Mouse (Mus musculus) intestine, postnatal 0 days (tissue): ENCODE results near the gene Nbeal2. TPM values are rescaled to one million over a fixed set of nuclear protein-coding genes. Genes with fewer than 3 reads are reported as not detected.

Source experiments
- ATAC-seq: fragments of 200-750 bp; cut with Nextera tagmentation; 2 replicates; pipeline ENCODE4 v1.8.0; 2017; ENCODE audit warnings: mild to moderate bottlenecking, moderate TSS enrichment, moderate library complexity
- H3K27ac ChIP-seq: fragments of 300-500 bp; sonication (generic); 2 replicates; pipeline ENCODE4 v1.5.1; 2014; ENCODE audit warnings: mild to moderate bottlenecking, low read depth, low read length, moderate library complexity
- H3K27me3 ChIP-seq: fragments of 300-500 bp; sonication (generic); replicated peaks from 2 replicates; pipeline ENCODE4 v1.6.1; 2014; ENCODE audit warnings: low read length, mixed read lengths; ENCODE audit not compliant: control insufficient read depth, insufficient read depth
- H3K36me3 ChIP-seq: fragments of 300-500 bp; sonication (generic); 2 replicates; pipeline ENCODE4 v1.6.1; 2014; ENCODE audit warnings: mild to moderate bottlenecking, moderate library complexity; ENCODE audit not compliant: control insufficient read depth, insufficient read depth
- H3K4me1 ChIP-seq: fragments of 300-500 bp; sonication (generic); replicated peaks from 2 replicates; pipeline ENCODE4 v1.6.1; 2014; ENCODE audit warnings: antibody characterized with exemption, low read length, mixed read lengths; ENCODE audit not compliant: control insufficient read depth, insufficient read depth
- H3K4me2 ChIP-seq: fragments of 300-500 bp; sonication (generic); replicated peaks from 2 replicates; pipeline ENCODE4 v1.6.1; 2014; ENCODE audit warnings: low read depth, mild to moderate bottlenecking, moderate library complexity
- H3K4me3 ChIP-seq: fragments of 300-500 bp; sonication (generic); 2 replicates; pipeline ENCODE4 v1.5.1; 2014; ENCODE audit warnings: low read depth, low read length
- H3K9ac ChIP-seq: fragments of 300-500 bp; sonication (generic); 2 replicates; pipeline ENCODE4 v1.6.1; 2014; ENCODE audit warnings: mild to moderate bottlenecking, low read depth, low read length
- H3K9me3 ChIP-seq: fragments of 300-500 bp; sonication (generic); 2 replicates; pipeline ENCODE4 v1.6.1; 2016; ENCODE audit warnings: mixed run types; ENCODE audit not compliant: control insufficient read depth
- CTCF ChIP-seq: sonication (generic); IDR thresholded peaks from 2 replicates; pipeline ENCODE4 v1.5.1; 2016; ENCODE audit warnings: low read depth, mild to moderate bottlenecking, control low read depth, antibody characterized with exemption, moderate library complexity
- WGBS: fragments of 180-500 bp; shearing (Covaris S2); extraction: QIAGEN DNeasy Blood & Tissue Kit; methylation state at CpG from one replicate; pipeline ENCODE4 v1.1.7; 2014; 5-methylcytosine and 5-hydroxymethylcytosine counted together
- polyA plus RNA-seq: library from polyadenylated mRNA; unstranded; fragments of >200 nt; fragmentation: Nextera tagmentation; extraction: Ambion mirVana; gene quantifications from 2 replicates; pipeline ENCODE4 v1.2.1, GENCODE M21; 2015

The Nbeal2 gene
- polyA plus RNA-seq, 1 experiment from 2014 or later: 1.0 TPM

DNA sequence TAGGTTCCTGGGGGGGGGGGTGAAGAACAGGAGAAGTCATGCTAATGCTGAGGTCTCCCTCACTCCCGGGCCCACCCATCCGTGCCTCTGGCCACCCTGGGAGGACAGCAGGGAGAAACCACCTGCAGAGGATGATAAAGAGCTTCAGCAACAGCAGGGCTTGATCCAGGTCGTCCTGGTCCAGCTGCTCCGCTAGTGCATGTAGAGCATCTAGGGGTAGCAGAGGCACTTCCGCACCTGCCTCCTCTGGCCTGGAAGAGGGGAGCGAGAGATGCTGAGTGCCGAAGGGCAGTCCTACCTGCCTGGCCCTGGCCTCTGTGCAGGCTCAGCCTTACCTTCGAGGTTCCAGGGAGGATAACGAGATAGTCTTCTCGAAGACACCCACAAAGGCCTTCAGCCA lies 9.7 kb downstream of the Nbeal2 start:
- 90% methylated on average over 10 of the region's 10 CpGs for WGBS
- no peak overlapping the region for H3K4me3 ChIP-seq
- H3K9me3 ChIP-seq: no peaks in the 10 kb centered on the region
- H3K36me3 ChIP-seq: peaks cover 5% of the 10 kb centered on the region; the same call in 1 of the 2 replicates
- no peak for TF ChIP-seq CTCF
- ATAC-seq: no peak
- no peaks in the 10 kb centered on the region for H3K27me3 ChIP-seq
- H3K27ac ChIP-seq: no peak overlapping the region
- no peak overlapping the region for H3K4me2 ChIP-seq
- no peak overlapping the region for H3K9ac ChIP-seq
- no peaks in the 10 kb centered on the region for H3K4me1 ChIP-seq

DNA sequence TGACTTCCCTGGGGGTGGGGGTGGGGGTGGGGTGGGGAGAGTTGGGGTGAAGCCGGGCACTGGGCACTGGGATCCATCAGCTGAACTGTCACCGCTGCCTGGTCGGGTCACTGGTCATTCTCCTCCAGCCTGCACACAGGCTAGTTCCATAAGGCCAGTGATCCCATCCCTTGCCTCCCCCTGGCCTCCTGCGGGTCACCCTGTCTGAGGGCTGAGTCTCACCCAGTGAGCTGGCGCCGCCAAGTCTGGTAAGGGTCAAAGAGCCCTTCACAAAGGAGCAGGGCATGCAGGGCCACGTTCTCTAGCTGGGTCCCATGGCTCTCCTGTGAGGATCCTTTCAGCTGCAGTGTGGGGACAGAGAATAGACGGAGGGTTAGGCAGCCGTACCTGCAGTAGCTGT lies 10.2 kb downstream of the Nbeal2 start:
- WGBS: 57% methylated on average over 9 of the region's 9 CpGs
- no peak for TF ChIP-seq CTCF
- ATAC-seq: no peak
- Histone ChIP-seq H3K9ac (no peak overlapping the region), H3K9me3 (no peaks in the 10 kb centered on the region), H3K36me3 (peaks cover 8% of the 10 kb centered on the region; the same call in 1 of the 2 replicates), H3K4me1 (no peaks in the 10 kb centered on the region), H3K4me3 (no peak overlapping the region), H3K27ac (no peak overlapping the region), H3K4me2 (no peak overlapping the region), H3K27me3 (no peaks in the 10 kb centered on the region)

DNA sequence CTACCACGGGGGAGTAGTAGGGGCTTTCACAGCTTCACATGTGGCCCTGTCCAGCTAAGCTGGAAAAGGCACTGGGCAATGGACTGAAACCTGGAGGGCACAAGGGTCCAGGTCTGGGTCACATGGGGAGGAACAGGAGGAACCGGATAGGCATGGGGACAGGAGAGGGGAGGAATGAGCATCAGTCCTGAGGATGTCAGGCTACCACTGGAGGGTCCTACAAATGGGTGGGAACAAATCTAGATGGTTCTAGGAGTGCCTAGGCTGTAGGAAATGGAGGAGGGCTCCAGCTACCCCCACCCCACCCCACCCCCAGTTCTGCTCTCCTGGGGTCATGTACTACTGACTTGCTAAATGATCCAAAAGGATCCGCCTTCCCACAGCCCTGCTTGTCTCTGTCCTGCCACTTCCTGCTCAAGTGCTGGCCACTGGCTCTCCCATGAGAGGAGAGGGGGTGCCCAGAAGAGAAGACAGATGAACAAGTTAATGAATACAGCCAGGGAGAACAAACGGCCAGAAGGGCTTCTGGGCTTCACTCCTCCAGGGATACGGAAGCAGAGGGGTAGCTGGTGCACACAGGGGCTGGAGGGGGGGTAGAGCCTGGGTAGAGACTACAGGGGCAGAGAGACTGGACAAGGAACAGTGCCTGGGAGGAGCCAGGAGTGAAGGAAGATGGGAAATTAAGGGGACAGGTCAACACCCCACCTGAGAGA lies 11.0 kb downstream of the Nbeal2 start:
- WGBS: 55% methylated on average over 5 of the region's 5 CpGs
- no peak for TF ChIP-seq CTCF
- Histone ChIP-seq H3K27ac (no peak overlapping the region), H3K4me1 (no peaks in the 10 kb centered on the region), H3K9me3 (no peaks in the 10 kb centered on the region), H3K4me3 (no peak overlapping the region), H3K27me3 (no peaks in the 10 kb centered on the region), H3K9ac (no peak overlapping the region), H3K4me2 (no peak overlapping the region), H3K36me3 (peaks cover 12% of the 10 kb centered on the region; the same call in 1 of the 2 replicates)
- no peak for ATAC-seq

DNA sequence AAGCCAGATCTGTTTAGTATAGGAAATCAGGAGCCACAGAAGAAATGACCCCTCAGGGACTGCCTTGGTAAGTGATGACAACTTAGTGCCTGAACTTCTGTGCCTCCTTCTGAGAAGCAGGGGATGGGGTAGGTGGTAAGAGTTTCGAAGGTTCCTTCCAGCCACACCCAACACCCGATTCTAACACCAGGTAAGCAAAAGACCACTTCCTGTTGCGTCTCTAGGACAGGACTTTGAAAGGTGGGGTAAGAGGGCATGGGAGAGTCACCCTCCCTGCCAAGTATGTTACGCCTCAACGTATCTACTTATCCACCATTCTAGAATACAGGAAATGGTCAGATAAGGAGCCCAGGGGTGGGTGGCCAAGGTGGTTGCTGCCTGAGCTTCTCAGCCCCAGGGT lies 13.0 kb downstream of the Nbeal2 start:
- no peak for ATAC-seq
- H3K4me3 ChIP-seq: no peak overlapping the region
- no peaks in the 10 kb centered on the region for H3K4me1 ChIP-seq
- no peaks in the 10 kb centered on the region for H3K9me3 ChIP-seq
- WGBS: 77% methylated on average over 5 of the region's 5 CpGs
- no peak overlapping the region for H3K27ac ChIP-seq
- no peak overlapping the region for H3K9ac ChIP-seq
- no peaks in the 10 kb centered on the region for H3K27me3 ChIP-seq
- no peak overlapping the region for H3K4me2 ChIP-seq
- peaks cover 15% of the 10 kb centered on the region; the same call in 1 of the 2 replicates for H3K36me3 ChIP-seq
- TF ChIP-seq CTCF: no peak

DNA sequence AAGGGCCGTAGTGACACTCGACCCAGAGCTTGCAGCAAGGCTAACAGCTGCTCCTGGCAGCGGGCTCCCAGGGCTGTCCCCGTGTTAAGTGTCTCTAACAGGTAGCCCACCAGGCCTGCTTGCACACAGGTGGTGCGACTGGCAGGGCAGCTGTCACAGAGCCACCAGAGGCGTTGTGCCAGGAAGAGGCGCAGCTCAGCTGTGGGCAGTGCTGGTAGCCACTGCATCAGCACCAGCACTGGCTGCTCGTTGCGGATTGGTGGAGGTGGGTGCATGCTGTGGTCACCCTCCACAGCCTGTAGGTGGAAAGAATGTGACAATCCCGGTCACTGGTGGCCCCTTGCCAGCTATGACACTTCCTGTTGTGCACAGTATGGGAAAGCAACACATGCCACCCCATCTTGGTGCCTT lies 15.3 kb downstream of the Nbeal2 start:
- Histone ChIP-seq H3K27me3 (no peaks in the 10 kb centered on the region), H3K9ac (no peak overlapping the region), H3K9me3 (no peaks in the 10 kb centered on the region), H3K4me1 (no peaks in the 10 kb centered on the region), H3K36me3 (peaks cover 15% of the 10 kb centered on the region; the same call in 1 of the 2 replicates), H3K4me2 (no peak overlapping the region), H3K4me3 (no peak overlapping the region), H3K27ac (no peak overlapping the region)
- 88% methylated on average over 10 of the region's 10 CpGs for WGBS
- no peak for TF ChIP-seq CTCF
- no peak for ATAC-seq

DNA sequence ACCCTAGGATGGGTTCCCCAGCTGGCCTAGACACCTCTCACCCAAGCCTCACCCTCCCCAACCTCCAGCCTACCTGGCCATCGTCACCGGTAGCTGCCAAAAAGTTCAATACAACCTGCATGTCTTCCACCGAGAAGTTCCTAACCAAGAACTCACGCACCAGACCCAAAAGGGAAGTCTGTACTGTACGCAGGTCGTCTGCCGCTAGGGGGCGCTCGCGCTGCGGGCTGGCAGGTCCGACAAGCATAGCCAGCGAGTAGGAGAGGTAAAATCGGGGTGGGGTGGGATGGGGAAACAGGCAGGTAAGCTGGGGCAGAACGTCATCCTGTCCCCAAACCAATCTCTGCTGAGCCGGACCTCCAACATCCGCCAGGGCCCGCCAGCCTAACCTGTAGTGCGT lies 18.7 kb downstream of the Nbeal2 start:
- peak; percentile 58; the same call in 1 of the 2 replicates for ATAC-seq
- Histone ChIP-seq H3K9me3 (no peaks in the 10 kb centered on the region), H3K9ac (no peak overlapping the region), H3K4me1 (no peaks in the 10 kb centered on the region), H3K4me3 (no peak overlapping the region), H3K27me3 (no peaks in the 10 kb centered on the region), H3K4me2 (no peak overlapping the region), H3K36me3 (peaks cover 30% of the 10 kb centered on the region; the same call in 1 of the 2 replicates), H3K27ac (no peak overlapping the region)
- 12% methylated on average over 19 of the region's 19 CpGs for WGBS
- peak; percentile 99 for TF ChIP-seq CTCF
